Mouse (Mus musculus) left cerebral cortex, adult 2 months (tissue): Measurements from ENCODE around the gene Prss35. TPM values are rescaled to one million over a fixed set of nuclear protein-coding genes. Genes with fewer than 3 reads are reported as not detected.

Experiments used
- DNase-seq, 2 experiments: peaks; one replicate each; pipeline ENCODE4 v3.0.0; 2021 to 2022; ENCODE audit warnings: low spot score in 2 of 2, mixed read lengths in 1 of 2; ENCODE audit errors: extremely low spot score in 1 of 2
- H3K27ac ChIP-seq: fragments of 200-600 bp; 2 replicates; pipeline ENCODE4 v1.8.1; 2022
- H3K4me3 ChIP-seq: fragments of 200-600 bp; 2 replicates; pipeline ENCODE4 v1.8.1; 2022
- CTCF ChIP-seq: fragments of 200-600 bp; IDR thresholded peaks from 2 replicates; pipeline ENCODE4 v1.8.1; 2022; ENCODE audit warnings: antibody characterized with exemption, mild to moderate bottlenecking, moderate library complexity
- intact Hi-C: fragments of 180-260 bp; cut with DNase I; formaldehyde crosslinking; loops from one replicate; pipeline ENCODE4 v1.15.1; 2025
- total RNA-seq, 2 experiments: library from RNA; stranded (reverse); gene quantifications; 2 replicates each; pipeline ENCODE4 v1.2.3; 2021

Prss35 gene
- total RNA-seq, 2 experiments from 2014 or later = 2.0 to 2.5 TPM

DNA sequence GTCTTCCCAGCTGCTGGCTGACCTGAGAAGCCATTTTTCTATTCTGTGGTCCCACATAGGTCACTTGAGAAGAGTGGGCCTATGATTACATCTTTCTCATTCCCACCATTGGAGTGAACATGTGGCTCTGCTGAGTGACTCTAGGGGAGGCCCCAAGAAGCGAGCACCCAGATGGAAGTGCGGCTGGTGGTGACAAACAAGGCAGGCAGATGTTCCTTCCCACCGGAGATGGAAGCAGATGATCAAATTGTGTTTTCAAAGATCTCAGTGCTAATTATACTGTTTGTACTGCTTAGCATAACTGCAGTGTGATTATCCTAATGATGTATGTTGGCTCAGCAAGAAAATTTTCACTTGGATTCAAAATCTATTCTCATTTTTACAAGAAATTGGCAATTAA, 29.4 kb upstream of the Prss35 start:
- DNase-seq = no peak
- intact Hi-C loops = no loop called here
- no peak overlapping the region for H3K4me3 ChIP-seq
- no peak overlapping the region for H3K27ac ChIP-seq
- no peak for TF ChIP-seq CTCF

DNA sequence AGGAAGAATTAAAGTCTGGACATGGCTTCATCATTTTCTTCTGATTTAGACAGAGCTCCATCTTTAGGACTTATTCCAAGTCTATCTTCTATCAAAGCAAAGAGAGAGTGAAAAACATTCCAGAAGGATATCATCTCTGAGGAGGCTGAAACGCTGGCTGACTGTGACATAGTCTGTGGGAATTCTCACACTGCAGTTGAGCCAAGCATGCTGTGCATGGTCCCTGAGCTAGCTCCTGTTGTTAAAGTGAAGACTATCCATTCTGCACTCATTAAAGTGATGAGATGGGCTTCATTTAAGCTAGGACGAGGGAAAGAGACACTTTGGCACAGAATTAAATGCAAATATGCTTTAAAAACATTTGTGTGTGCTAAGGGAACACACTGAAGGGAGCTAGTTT, 26.9 kb upstream of the Prss35 start:
- intact Hi-C loops = no loop called here
- Histone ChIP-seq H3K27ac (0 out of 2 replicates have a peak overlapping the region, but pooled peaks have one; percentile 19), H3K4me3 (no peak overlapping the region)
- DNase-seq = no peak
- no peak for TF ChIP-seq CTCF

DNA sequence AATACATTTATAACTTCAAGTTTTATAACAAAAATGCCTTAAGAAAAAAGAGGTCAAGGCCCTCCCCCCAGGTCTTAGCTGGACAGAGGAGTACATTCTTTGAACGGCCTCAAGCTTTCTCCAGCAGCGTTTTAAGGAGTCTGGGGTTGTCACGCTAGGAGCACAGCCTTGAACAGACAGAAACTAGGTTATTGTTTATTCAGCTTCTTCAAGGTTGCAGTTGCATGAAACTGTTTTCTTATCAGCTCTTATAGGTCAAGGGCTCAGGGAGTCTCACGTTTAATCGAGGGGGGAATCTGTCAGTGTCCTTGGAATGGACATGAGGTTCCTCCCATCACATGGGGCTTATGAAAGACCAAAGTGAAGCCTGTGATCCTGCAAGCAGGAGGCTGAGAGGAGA, 26.3 kb upstream of the Prss35 start:
- TF ChIP-seq CTCF = no peak
- intact Hi-C loops = no loop called here
- no peak for DNase-seq
- no peak overlapping the region for H3K4me3 ChIP-seq
- 0 out of 2 replicates have a peak overlapping the region, but pooled peaks have one; percentile 19 for H3K27ac ChIP-seq

DNA sequence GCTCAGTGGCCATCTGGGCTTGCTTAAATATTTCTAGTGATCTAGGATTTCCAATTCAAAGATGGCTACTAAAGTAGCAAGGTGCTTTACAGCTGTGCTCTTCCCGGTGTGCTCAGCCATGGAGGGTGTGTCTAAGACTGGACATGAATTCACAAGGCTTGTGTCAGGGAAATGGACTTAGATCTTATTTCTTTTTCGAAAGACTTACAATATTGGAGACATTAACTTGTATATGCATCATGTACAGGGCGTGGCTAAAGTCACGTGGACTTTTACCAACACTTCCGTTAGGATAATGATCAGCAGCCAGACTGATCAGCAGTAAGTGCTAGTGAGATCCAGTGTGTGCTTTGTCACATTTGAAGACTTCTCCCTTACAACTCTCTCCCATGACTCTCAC, 23.2 kb upstream of the Prss35 start:
- Histone ChIP-seq H3K4me3 (no peak overlapping the region), H3K27ac (no peak overlapping the region)
- intact Hi-C loops = no loop called here
- no peak for DNase-seq
- no peak for TF ChIP-seq CTCF

DNA sequence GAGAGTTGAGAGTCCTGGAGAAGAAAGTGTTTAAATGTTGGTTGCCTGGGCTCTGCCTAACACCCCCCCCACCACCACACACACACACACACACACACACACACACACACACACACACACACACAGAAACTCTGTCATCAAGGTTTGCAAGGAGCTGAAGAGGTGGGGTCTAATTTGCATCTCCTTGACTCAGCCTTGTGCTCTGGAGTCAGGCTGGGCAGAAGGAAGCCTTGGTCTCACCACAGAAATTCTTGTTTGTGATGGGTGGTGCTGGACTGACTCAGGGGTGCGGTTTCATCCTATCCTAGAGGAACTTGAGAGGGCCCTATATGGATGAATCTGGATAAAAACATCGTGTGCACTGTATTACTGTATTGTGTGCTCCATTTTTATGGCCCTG, 22.7 kb upstream of the Prss35 start:
- Histone ChIP-seq H3K4me3 (no peak overlapping the region), H3K27ac (no peak overlapping the region)
- DNase-seq = no peak
- TF ChIP-seq CTCF = no peak
- intact Hi-C loops = no loop called here

DNA sequence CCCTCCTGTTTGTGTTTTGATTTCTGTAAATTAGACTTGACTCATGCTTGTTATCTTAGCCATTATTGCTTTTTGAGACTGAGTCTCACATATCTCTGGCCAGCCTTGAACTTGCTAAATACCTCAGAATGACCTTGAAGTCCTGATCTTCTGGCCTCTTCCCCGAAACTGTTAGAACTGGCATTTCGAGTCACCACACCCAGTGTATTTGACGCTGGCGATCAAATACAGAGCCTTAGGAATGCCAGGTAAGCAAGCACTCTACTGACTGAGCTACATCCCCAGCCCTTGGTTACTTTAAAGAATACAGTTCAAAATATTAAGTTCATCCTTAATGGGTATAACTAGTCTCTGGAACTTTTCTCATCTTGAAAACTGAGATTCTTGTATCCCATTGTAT, 18.4 kb upstream of the Prss35 start:
- no peak overlapping the region for H3K27ac ChIP-seq
- no peak overlapping the region for H3K4me3 ChIP-seq
- no peak for TF ChIP-seq CTCF
- intact Hi-C loops = no loop called here
- DNase-seq = no peak

DNA sequence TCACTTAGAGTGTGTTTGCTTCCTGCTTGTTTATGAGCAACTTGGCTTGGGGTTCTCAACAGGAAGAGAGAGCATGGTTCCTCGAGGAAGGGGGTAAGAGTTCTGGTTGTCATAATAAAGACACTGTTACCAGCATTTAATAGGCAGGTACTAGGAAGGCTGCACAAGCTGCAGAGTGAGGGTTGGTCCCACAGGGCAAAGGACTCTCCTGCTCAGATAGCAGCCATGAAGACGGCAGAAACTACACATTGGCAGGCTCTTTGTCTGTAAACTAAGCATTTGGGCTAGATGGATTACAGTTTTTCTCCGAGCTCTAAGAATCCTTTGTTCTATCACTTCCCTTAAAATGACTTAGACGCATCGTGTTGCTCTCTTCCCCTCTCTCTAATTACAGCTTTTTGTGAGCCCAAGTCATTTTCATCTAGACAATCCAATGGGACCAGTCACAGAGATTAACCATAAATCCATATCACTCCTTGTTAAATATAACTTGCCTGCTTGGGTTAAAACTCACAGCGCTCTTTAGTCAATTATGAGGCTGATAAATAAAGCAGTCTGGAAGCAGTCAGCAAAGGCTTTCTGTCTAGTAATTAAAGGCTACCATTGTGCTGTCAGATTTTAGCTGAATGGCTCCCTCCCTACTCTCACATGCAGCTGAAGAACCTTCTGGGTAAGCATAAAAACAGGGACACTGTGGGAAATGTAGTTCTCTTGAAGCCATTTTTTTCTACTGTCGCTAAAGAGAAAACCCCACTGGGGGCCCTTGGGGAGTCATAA, 17.7 kb upstream of the Prss35 start:
- no peak for TF ChIP-seq CTCF
- intact Hi-C loops = no loop called here
- no peak overlapping the region for H3K27ac ChIP-seq
- H3K4me3 ChIP-seq = no peak overlapping the region
- no peak for DNase-seq

DNA sequence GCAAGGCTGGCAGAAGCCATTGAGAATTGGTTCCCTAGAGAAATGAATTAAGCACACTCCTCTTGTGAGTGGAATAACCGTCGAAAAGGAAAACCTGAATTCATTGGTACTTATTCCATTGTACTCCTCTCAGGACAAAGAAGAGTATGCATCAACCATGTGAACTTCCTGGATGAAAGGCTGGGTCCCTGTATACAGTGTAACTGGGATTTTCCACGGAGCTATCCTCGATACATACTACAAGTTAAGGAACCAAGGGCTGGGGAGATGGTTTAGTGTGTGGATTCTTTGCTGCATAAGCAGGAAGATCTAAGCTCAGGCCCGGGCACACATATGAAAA, 17.1 kb upstream of the Prss35 start:
- TF ChIP-seq CTCF = no peak
- Histone ChIP-seq H3K27ac (no peak overlapping the region), H3K4me3 (no peak overlapping the region)
- DNase-seq = no peak
- intact Hi-C loops = no loop called here

DNA sequence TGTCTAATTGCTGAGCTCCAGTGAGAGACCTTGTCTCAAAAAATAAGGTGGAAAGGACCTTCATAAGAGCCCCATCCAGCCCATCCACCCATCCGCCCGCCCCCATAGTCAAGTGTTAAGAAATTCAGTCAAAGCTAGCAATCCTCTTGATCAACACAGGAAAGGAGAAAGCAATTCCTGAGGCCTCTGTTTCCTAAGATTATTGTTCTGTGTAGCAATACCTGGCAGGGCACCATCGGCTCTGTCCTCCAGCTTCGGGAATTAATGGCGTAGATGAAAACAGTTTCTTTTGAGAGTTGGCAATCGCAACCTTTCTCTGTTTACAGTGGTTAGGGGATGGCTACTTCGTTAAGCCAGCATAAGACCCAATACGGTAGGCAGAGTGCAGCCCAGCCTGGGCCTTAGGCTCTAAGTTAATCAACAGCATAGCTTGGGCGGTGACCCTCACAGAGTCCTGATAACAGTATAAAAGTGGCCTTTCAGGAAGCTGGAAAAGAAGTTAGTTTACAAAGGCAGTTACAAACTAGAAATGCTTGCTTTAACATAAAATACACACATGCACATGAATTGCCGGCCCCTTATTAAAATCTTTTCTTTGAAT, 15.1 kb upstream of the Prss35 start:
- no peak for DNase-seq
- intact Hi-C loops = no loop called here
- H3K4me3 ChIP-seq = no peak overlapping the region
- no peak for TF ChIP-seq CTCF
- no peak overlapping the region for H3K27ac ChIP-seq

DNA sequence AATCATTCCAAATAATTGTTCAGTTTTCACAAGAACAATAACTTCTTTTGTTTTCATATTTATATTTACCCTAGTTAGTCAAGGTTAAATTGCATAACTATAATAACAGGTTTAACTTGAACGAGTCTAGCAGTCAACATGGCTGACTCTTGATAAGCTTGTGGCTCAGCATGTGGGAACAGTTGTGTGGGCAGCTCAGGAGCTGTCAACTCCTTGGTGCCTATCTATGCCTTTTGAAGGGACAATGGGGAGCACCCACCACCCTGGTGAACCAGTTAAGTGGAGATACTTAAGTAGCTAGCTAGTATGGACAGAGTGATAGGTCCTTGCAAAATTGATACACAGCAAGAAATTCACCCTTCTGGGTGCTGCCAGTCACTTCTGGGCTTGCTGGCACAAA, 14.4 kb upstream of the Prss35 start:
- Histone ChIP-seq H3K27ac (no peak overlapping the region), H3K4me3 (no peak overlapping the region)
- DNase-seq = no peak
- TF ChIP-seq CTCF = no peak
- intact Hi-C loops = no loop called here

DNA sequence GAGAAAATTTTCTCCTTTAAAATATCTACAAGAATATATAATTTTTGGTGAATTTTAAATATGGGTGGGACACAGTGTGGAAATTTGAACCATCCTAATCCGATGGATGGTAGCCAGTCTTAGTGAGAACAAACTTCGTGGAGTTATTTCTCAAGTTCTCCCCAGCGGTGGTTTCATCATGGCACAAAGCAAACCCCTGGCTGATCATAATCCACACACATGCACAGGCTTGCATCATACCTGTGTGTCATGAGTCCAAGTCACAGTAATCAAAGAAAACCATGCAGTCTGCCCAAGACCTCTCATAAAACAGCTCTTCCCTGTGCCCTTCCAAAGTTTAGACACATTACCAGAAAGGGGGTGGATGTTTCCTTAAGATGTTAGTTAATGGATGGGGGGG, 13.6 kb upstream of the Prss35 start:
- intact Hi-C loops = no loop called here
- DNase-seq = no peak
- Histone ChIP-seq H3K4me3 (no peak overlapping the region), H3K27ac (no peak overlapping the region)
- no peak for TF ChIP-seq CTCF

DNA sequence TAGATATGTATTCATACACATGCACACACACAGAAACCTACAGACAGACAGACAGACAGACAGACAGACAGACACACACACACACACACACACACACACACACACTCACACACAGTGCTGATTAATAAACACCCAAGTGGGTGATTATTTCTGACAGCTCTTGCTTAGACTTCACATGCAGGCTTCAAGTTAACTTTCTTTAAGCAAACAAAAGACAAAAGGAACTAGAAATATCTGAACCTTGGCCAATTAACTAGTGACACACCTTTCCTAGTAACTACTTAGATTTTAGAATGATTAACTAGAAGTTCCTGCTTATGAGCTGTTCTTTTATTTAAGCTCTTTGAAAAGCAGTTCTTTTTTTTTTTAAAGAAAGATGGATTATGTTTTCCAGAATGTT, 9.1 kb upstream of the Prss35 start:
- DNase-seq = no peak
- TF ChIP-seq CTCF = no peak
- H3K27ac ChIP-seq = no peak overlapping the region
- no peak overlapping the region for H3K4me3 ChIP-seq
- intact Hi-C loops = no loop called here

DNA sequence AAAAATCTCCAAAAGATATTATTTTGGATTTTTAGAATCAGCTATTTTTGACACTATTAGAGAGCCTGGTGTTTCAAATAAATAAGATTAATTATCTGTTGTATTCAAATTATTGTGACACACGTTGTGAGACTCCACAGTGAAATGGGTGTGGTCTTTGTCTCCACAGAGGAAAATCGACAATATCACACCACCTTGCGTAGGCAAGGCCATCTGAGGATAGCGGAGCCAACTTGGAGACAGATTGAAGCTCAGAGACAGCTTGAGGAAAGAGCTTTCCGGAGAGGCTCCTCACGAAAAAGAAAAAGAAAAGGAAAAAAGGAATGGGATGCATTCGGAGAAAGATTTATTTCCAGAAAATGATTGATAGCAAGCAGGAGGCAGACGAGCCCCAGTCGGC, 8.7 kb upstream of the Prss35 start:
- Histone ChIP-seq H3K27ac (no peak overlapping the region), H3K4me3 (no peak overlapping the region)
- no peak for TF ChIP-seq CTCF
- DNase-seq = no peak
- intact Hi-C loops = no loop called here
